Mouse (Mus musculus): ENCODE data around the gene Akr1a1. TPM values are rescaled to one million over a fixed set of nuclear protein-coding genes. Genes with fewer than 3 reads are reported as not detected.
"Not testable (repeated sequence)": the region's sequence is repeated elsewhere in the genome, so short reads cannot be mapped to it uniquely, and the experiment has no call there.

Gene Akr1a1
- total RNA-seq (2021) = 100 to 1,000 TPM; 646 to 659 TPM
- long read RNA-seq, experiment 1, transcript Akr1a1-201 (9 exons, 1,420 nt) = major isoform, 795 of 860 reads
- long read RNA-seq, experiment 1, partial matches to known transcripts = 35 of 860 reads
- long read RNA-seq, experiment 1, other reads (novel, unspliced or antisense) = 27 of 860 reads
- long read RNA-seq, experiment 2, transcript Akr1a1-201 (9 exons, 1,420 nt) = major isoform, 340 of 357 reads
- long read RNA-seq, experiment 2, partial matches to known transcripts = 10 of 357 reads
- long read RNA-seq, experiment 2, other reads (novel, unspliced or antisense) = 7 of 357 reads

GRCm38 (mm10) chr4:116650924-116651796 is at the start of gene Akr1a1:
Akr1a1 (minus strand) TSS chr4:116651680.
- DNase-seq = peak; percentile 95

GRCm38 (mm10) chr4:116700964-116701363 is 49.5 kb upstream of the Akr1a1 start:
- DNase-seq = no peak

- DNase-seq = peak; percentile 61
Measured at GRCm38 (mm10) chr4:116698693-116699342, 47.3 kb upstream of the Akr1a1 start.

GRCm38 (mm10) chr4:116693785-116694184 is 42.3 kb upstream of the Akr1a1 start:
- no peak for DNase-seq

- DNase-seq = no peak
Measured at GRCm38 (mm10) chr4:116692146-116692545, 40.7 kb upstream of the Akr1a1 start.

GRCm38 (mm10) chr4:116689309-116689876 is 37.9 kb upstream of the Akr1a1 start:
- no peak for DNase-seq

GRCm38 (mm10) chr4:116687041-116687440 is 35.6 kb upstream of the Akr1a1 start:
- DNase-seq = no peak

GRCm38 (mm10) chr4:116685402-116686061 is 34.1 kb upstream of the Akr1a1 start, which contains the start of gene Prdx1:
Prdx1 (plus strand) TSS chr4:116685544.
- DNase-seq = peak; percentile 98

GRCm38 (mm10) chr4:116684665-116685064 is 33.2 kb upstream of the Akr1a1 start:
- no peak for DNase-seq

GRCm38 (mm10) chr4:116683957-116684356 is 32.5 kb upstream of the Akr1a1 start:
- DNase-seq = no peak

GRCm38 (mm10) chr4:116680521-116680920 is 29.0 kb upstream of the Akr1a1 start:
- DNase-seq = not testable (repeated sequence)

GRCm38 (mm10) chr4:116679141-116679540 is 27.7 kb upstream of the Akr1a1 start:
- DNase-seq = no peak

- DNase-seq = no peak
Measured at GRCm38 (mm10) chr4:116677808-116678207, 26.3 kb upstream of the Akr1a1 start.

- no peak for DNase-seq
Measured at GRCm38 (mm10) chr4:116676027-116676426, 24.5 kb upstream of the Akr1a1 start.

- not testable (repeated sequence) for DNase-seq
Measured at GRCm38 (mm10) chr4:116674761-116675160, 23.3 kb upstream of the Akr1a1 start.

GRCm38 (mm10) chr4:116672785-116673184 is 21.3 kb upstream of the Akr1a1 start:
- DNase-seq = peak; percentile 85

- DNase-seq = no peak
Measured at GRCm38 (mm10) chr4:116669291-116669690, 17.8 kb upstream of the Akr1a1 start.

GRCm38 (mm10) chr4:116668145-116668544 is 16.7 kb upstream of the Akr1a1 start:
- no peak for DNase-seq

GRCm38 (mm10) chr4:116666625-116667024 is 15.1 kb upstream of the Akr1a1 start:
- DNase-seq = no peak

- DNase-seq = no peak
Measured at GRCm38 (mm10) chr4:116661998-116662397, 10.5 kb upstream of the Akr1a1 start.

GRCm38 (mm10) chr4:116660829-116661228 is 9.3 kb upstream of the Akr1a1 start:
- DNase-seq = no peak

- DNase-seq = not testable (repeated sequence)
Measured at GRCm38 (mm10) chr4:116659916-116660315, 8.4 kb upstream of the Akr1a1 start.
